Mouse (Mus musculus): ENCODE results near the gene Smco3. TPM values are rescaled to one million over a fixed set of nuclear protein-coding genes. Genes with fewer than 3 reads are reported as not detected.

The Smco3 gene
- polyA plus RNA-seq, 1 experiment from 2014 or later: 2.5 TPM

DNA sequence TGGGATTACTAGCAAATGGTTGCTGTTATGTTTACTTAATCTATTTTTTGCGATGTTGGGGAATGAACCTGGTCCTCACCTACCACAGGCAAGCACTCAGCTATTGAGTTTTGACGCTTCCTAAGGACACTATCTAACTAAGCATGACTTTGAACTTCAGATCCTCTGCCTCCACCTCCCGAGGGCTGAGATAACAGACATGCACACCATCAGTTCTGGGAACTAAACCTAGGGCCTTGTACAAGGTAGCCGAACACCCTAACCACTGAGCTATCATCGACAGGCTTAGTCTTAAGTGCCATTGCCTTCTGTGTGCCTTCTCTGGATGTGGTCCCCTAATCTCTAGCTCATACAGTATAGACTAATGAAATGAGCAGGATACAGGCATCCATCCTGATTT is 30.1 kb upstream of the Smco3 start:
- Histone ChIP-seq H3K4me1 (ENCODE audit: control insufficient read depth, insufficient read depth, low read length) (peaks cover 3% of the 10 kb centered on the region; the same call in 1 of the 2 replicates), H3K27me3 (replicated peaks; ENCODE audit: control insufficient read depth, insufficient read depth, low read length) (no peaks in the 10 kb centered on the region), H3K9me3 (ENCODE audit: control insufficient read depth, low read length) (no peaks in the 10 kb centered on the region), H3K27ac (replicated peaks; ENCODE audit: low read depth, low read length) (no peak overlapping the region), H3K36me3 (ENCODE audit: control insufficient read depth, insufficient read depth, low read length) (no peaks in the 10 kb centered on the region), H3K4me2 (ENCODE audit: low read depth, low read length) (no peak overlapping the region), H3K4me3 (ENCODE audit: low read depth, low read length) (no peak overlapping the region), H3K9ac (ENCODE audit: low read depth, low read length) (no peak overlapping the region)
- WGBS: 92% methylated on average over 5 of the region's 5 CpGs
- ATAC-seq (ENCODE audit: low read depth): no peak
- no peak for DNase-seq (ENCODE audit: low spot score)

DNA sequence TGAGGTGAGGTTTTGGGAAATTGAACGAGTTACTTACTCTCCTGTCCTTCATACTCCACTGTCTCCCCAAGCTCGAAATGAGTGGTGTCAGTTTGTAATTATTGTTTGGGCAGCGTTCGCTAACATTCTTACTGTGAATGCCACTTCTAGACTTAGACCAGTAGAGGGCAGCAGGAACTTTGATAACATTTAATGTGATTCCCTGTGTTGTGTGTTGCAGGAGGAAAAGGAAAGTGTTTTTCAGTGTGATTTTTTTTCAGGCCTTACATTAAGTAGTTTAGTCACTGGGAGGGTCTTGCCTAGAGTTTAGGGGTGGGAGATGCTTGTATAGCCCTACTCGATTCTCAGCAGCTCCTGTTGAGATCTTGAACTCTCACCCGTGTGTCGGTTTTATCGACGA is 25.8 kb upstream of the Smco3 start:
- H3K4me2 ChIP-seq (ENCODE audit: low read depth, low read length): no peak overlapping the region
- DNase-seq (ENCODE audit: low spot score) (peak; percentile 89), ATAC-seq (ENCODE audit: low read depth) (0 out of 2 replicates have a peak, but pooled peaks have one; percentile 17)
- no peak overlapping the region for H3K4me3 ChIP-seq (ENCODE audit: low read depth, low read length)
- H3K4me1 ChIP-seq (ENCODE audit: control insufficient read depth, insufficient read depth, low read length): peaks cover 13% of the 10 kb centered on the region
- no peaks in the 10 kb centered on the region for H3K36me3 ChIP-seq (ENCODE audit: control insufficient read depth, insufficient read depth, low read length)
- no peaks in the 10 kb centered on the region for H3K9me3 ChIP-seq (ENCODE audit: control insufficient read depth, low read length)
- H3K9ac ChIP-seq (ENCODE audit: low read depth, low read length): no peak overlapping the region
- no peaks in the 10 kb centered on the region for H3K27me3 ChIP-seq (replicated peaks; ENCODE audit: control insufficient read depth, insufficient read depth, low read length)
- H3K27ac ChIP-seq (replicated peaks; ENCODE audit: low read depth, low read length): no peak overlapping the region
- 45% methylated on average over 9 of the region's 9 CpGs for WGBS

DNA sequence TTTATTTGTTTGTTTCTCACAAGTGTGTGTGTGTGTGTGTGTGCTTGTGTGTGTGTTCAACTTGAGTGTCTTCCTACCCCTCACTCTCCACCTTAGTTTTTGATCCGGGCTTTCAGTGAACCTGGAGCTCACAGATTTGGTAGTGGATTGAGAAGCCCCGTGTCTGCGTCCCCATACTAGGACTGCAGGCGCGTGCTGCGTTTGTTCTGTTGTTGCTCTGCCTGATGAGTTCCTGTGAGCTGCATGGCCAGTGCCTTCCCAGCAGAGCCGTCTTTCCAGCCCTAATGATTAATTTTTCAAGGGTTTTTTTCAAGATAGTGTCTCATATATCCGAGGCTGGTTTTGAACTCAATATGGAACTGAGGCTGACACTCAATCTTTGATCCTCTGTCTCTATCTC is 23.2 kb upstream of the Smco3 start:
- DNase-seq (ENCODE audit: low spot score) (no peak), ATAC-seq (ENCODE audit: low read depth) (no peak)
- 66% methylated on average over 8 of the region's 8 CpGs for WGBS
- Histone ChIP-seq H3K4me3 (ENCODE audit: low read depth, low read length) (no peak overlapping the region), H3K9ac (ENCODE audit: low read depth, low read length) (no peak overlapping the region), H3K27ac (replicated peaks; ENCODE audit: low read depth, low read length) (no peak overlapping the region), H3K4me1 (ENCODE audit: control insufficient read depth, insufficient read depth, low read length) (peaks cover 11% of the 10 kb centered on the region), H3K27me3 (replicated peaks; ENCODE audit: control insufficient read depth, insufficient read depth, low read length) (no peaks in the 10 kb centered on the region), H3K36me3 (ENCODE audit: control insufficient read depth, insufficient read depth, low read length) (no peaks in the 10 kb centered on the region), H3K4me2 (ENCODE audit: low read depth, low read length) (no peak overlapping the region), H3K9me3 (ENCODE audit: control insufficient read depth, low read length) (no peaks in the 10 kb centered on the region)

DNA sequence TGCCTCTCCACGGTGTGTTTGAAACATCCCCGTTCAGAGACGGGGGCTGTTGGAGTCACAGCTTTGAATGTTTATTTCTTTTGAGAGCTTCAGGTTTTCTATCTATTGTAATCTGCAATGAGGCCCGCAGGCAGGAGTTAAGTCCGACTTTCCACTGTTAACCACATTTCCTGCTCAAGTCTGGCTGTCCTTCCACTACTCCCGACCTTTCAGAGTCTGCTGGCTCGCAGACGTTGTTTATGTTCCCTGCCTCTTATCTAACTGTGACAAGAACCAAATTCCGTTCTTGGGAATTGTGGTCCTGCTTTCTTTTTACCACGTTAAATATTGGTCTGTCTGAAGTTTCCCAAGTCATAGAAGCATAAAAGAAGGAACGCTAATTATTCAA is 22.6 kb upstream of the Smco3 start:
- Histone ChIP-seq H3K4me1 (ENCODE audit: control insufficient read depth, insufficient read depth, low read length) (peaks cover 12% of the 10 kb centered on the region), H3K27me3 (replicated peaks; ENCODE audit: control insufficient read depth, insufficient read depth, low read length) (no peaks in the 10 kb centered on the region), H3K4me2 (ENCODE audit: low read depth, low read length) (peak overlapping the region; percentile 37), H3K36me3 (ENCODE audit: control insufficient read depth, insufficient read depth, low read length) (no peaks in the 10 kb centered on the region), H3K27ac (replicated peaks; ENCODE audit: low read depth, low read length) (peak overlapping the region; percentile 11), H3K9me3 (ENCODE audit: control insufficient read depth, low read length) (no peaks in the 10 kb centered on the region), H3K4me3 (ENCODE audit: low read depth, low read length) (no peak overlapping the region), H3K9ac (ENCODE audit: low read depth, low read length) (no peak overlapping the region)
- peak; percentile 70 for DNase-seq (ENCODE audit: low spot score)
- ATAC-seq (ENCODE audit: low read depth): no peak; the same call in 1 of the 2 replicates
- 23% methylated on average over 11 of the region's 11 CpGs for WGBS

DNA sequence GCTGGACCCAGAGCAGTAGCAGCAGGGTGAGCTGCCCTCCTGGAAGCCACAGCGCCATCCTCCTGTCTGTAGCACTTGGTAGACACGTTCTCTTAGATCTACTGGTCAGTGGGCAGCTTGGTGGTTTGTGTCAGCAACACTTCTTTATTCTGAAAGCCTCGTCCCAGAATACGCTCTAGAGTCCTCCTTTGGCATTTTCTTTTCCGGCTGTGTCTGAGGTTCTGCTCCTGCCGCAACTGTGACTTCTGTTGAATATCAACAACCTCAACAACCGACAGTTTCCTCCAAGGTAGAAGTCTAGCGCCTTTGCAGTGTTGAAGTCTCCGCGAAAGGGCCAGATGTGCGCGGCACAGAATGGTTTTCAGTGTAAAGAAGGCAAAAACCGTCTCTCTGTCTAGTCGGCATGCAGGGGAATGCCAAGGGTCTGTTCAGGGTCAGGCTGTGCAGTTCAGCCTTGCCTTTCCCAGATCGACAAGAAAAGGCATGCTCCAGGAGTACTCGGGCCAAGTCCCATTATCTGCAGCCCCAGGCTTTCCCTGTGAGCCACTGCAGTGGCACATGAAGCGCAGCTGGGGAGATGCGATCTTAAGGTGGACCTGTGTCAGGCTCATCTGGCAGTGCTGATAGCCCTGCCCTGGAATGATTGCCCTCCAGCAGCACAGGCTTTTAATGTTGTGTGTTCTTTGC is 22.1 kb upstream of the Smco3 start, which contains the start of gene Art4:
Gene Art4 (minus strand): TSS at position 548 of the 687 bp plus-strand sequence.
- Histone ChIP-seq H3K27ac (replicated peaks; ENCODE audit: low read depth, low read length) (peak within 1 kb of the TSS; percentile 11), H3K9ac (ENCODE audit: low read depth, low read length) (no peak within 1 kb of the TSS), H3K4me1 (ENCODE audit: control insufficient read depth, insufficient read depth, low read length) (peaks cover 14% of the 10 kb centered on the region), H3K4me2 (ENCODE audit: low read depth, low read length) (peak within 1 kb of the TSS; percentile 37), H3K27me3 (replicated peaks; ENCODE audit: control insufficient read depth, insufficient read depth, low read length) (no peaks in the 10 kb centered on the region), H3K4me3 (ENCODE audit: low read depth, low read length) (peak within 1 kb of the TSS; percentile 12; the same call in 1 of the 2 replicates), H3K36me3 (ENCODE audit: control insufficient read depth, insufficient read depth, low read length) (no peaks in the 10 kb centered on the region), H3K9me3 (ENCODE audit: control insufficient read depth, low read length) (no peaks in the 10 kb centered on the region)
- 52% methylated on average over 18 of the region's 18 CpGs for WGBS
- ATAC-seq (ENCODE audit: low read depth): peak; percentile 23
- DNase-seq (ENCODE audit: low spot score): peak; percentile 47

DNA sequence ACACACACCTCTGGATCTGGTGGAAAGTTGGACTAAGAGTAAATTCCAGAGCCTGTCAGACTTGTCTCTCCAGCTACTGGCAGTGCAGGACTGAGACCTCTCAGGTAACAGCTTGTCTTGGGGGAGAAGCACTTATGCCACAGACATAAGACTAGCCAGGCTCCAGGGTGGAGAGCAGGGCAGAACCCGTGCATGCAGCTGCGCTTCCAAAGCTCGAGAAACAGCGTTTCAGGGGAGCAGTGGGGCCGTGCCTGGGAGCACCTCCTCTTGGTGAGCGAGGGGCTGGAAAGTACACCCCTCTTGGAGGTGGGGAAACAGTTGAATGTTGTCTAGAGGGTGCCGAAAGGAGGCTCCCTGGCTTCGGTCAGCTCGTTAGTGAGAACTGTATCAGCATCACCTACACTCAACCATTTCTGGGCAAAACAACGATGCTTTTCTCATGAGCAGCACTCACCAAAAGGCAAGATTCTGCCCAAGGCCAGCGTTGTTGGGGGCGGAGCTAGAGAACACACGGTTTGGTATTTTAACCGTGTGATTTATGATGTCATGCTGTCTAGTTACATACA is 20.9 kb upstream of the Smco3 start:
- 46% methylated on average over 14 of the region's 14 CpGs for WGBS
- H3K27ac ChIP-seq (replicated peaks; ENCODE audit: low read depth, low read length): peak overlapping the region; percentile 50; the same call in 1 of the 2 replicates
- H3K27me3 ChIP-seq (replicated peaks; ENCODE audit: control insufficient read depth, insufficient read depth, low read length): no peaks in the 10 kb centered on the region
- no peaks in the 10 kb centered on the region for H3K9me3 ChIP-seq (ENCODE audit: control insufficient read depth, low read length)
- DNase-seq (ENCODE audit: low spot score): peak; percentile 78
- no peak overlapping the region for H3K9ac ChIP-seq (ENCODE audit: low read depth, low read length)
- ATAC-seq (ENCODE audit: low read depth): peak; percentile 85
- H3K4me2 ChIP-seq (ENCODE audit: low read depth, low read length): peak overlapping the region; percentile 37
- H3K4me3 ChIP-seq (ENCODE audit: low read depth, low read length): 0 out of 2 replicates have a peak overlapping the region, but pooled peaks have one; percentile 4
- no peaks in the 10 kb centered on the region for H3K36me3 ChIP-seq (ENCODE audit: control insufficient read depth, insufficient read depth, low read length)
- peaks cover 14% of the 10 kb centered on the region for H3K4me1 ChIP-seq (ENCODE audit: control insufficient read depth, insufficient read depth, low read length)

DNA sequence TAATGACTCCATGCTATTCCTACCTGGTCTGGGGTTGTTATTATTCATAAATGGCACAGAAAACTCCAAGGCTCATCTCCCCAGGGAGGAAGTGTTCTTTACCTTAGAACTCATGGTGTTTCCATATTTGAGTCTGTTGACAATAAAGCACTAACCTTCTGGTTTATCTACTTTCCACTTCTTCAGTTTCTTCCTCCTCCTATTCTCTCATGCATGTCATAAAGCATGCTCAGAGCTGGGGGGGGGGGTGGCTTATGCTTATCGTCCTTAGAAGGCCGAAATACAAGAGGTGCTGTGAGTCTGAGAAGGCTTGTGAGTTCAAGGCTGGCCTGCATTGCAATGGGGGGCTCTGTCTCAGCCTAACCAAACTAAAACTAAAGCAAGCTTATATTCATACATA is 19.9 kb upstream of the Smco3 start:
- no peak for ATAC-seq (ENCODE audit: low read depth)
- no peak overlapping the region for H3K27ac ChIP-seq (replicated peaks; ENCODE audit: low read depth, low read length)

DNA sequence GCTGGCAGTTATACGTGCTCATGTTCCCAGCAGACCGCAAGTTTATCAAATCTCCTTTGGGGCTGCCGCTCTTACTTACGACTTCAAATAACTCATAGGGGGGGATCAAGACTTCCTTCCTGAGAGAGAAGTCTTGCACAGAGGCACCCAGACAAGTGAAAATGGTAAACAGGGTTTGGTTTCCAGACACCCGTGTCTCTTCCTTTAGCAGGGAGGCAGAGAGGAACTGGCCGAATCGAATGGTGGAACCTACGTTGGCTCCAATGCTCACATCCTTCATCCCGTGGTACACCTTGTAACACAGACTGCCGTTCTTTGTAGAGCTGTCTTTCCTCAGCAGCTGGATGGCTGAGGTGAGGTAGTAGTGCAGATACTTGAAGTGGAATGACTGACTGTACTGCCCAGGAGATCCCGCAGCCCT is 19.1 kb upstream of the Smco3 start:
- H3K9me3 ChIP-seq (ENCODE audit: control insufficient read depth, low read length): no peaks in the 10 kb centered on the region
- no peaks in the 10 kb centered on the region for H3K36me3 ChIP-seq (ENCODE audit: control insufficient read depth, insufficient read depth, low read length)
- H3K4me3 ChIP-seq (ENCODE audit: low read depth, low read length): no peak overlapping the region
- no peak overlapping the region for H3K4me2 ChIP-seq (ENCODE audit: low read depth, low read length)
- H3K27me3 ChIP-seq (replicated peaks; ENCODE audit: control insufficient read depth, insufficient read depth, low read length): no peaks in the 10 kb centered on the region
- no peak overlapping the region for H3K27ac ChIP-seq (replicated peaks; ENCODE audit: low read depth, low read length)
- ATAC-seq (ENCODE audit: low read depth) (no peak), DNase-seq (ENCODE audit: low spot score) (no peak)
- WGBS: 84% methylated on average over 11 of the region's 11 CpGs
- peaks cover 14% of the 10 kb centered on the region for H3K4me1 ChIP-seq (ENCODE audit: control insufficient read depth, insufficient read depth, low read length)
- H3K9ac ChIP-seq (ENCODE audit: low read depth, low read length): no peak overlapping the region

More for the DNA sequence above, 19.9 kb upstream of the Smco3 start:
- Histone ChIP-seq H3K36me3 (ENCODE audit: control insufficient read depth, insufficient read depth, low read length) (no peaks in the 10 kb centered on the region), H3K9ac (ENCODE audit: low read depth, low read length) (no peak overlapping the region), H3K4me1 (ENCODE audit: control insufficient read depth, insufficient read depth, low read length) (peaks cover 14% of the 10 kb centered on the region), H3K4me2 (ENCODE audit: low read depth, low read length) (no peak overlapping the region), H3K27me3 (replicated peaks; ENCODE audit: control insufficient read depth, insufficient read depth, low read length) (no peaks in the 10 kb centered on the region), H3K9me3 (ENCODE audit: control insufficient read depth, low read length) (no peaks in the 10 kb centered on the region), H3K4me3 (ENCODE audit: low read depth, low read length) (no peak overlapping the region)
- WGBS: 58% methylated on average over 2 of the region's 2 CpGs
- no peak for DNase-seq (ENCODE audit: low spot score)
